Mouse (Mus musculus): ENCODE data around the gene Kctd21.

Gene Kctd21

DNA sequence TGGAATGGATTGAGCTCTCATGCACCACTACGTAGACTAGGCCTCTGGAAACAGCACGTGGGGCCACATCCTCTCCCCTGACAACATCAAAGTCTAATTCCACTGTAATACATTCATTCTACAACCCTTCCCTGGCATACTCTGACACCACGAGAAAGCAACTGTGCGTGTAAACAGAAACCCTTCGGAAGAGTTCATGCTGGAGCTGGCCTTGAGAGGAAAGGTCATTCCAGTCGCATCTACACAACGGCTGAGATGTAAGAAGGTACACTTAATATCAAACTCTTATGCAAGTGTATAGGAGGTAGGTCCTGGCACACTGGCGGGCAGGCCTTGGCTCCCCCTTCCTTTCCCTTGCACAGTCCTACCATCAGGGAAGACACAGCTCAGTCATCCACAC lies 7.8 kb upstream of the Kctd21 start:
- no peak for DNase-seq

GRCm38 (mm10) chr7:97325156-97325985 lies 6.8 kb upstream of the Kctd21 start:
- DNase-seq: no peak

GRCm38 (mm10) chr7:97327376-97327775 lies 4.8 kb upstream of the Kctd21 start:
- no peak for DNase-seq

- no peak for DNase-seq
Observed at GRCm38 (mm10) chr7:97328891-97329588, 3.1 kb upstream of the Kctd21 start.

DNA sequence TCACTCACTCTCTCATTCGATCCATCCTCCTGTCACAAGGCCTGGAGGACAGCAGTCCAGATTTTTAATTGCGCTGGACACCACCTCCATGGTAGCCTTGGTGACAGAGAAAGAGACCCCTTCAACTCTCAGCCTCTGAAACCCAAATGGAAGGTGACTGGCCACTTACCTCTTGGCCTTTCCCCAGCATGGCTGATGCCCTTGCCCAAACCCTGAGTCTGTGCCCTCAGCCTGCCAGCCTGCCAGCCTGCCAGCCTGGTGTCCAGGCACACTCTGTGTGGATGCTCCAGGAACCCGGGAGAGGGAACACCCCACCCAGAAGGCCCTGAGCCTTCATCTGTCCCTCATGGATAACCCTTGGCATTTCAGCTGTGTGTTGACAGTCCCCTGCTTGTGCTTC lies 2.5 kb upstream of the Kctd21 start:
- DNase-seq: no peak

DNA sequence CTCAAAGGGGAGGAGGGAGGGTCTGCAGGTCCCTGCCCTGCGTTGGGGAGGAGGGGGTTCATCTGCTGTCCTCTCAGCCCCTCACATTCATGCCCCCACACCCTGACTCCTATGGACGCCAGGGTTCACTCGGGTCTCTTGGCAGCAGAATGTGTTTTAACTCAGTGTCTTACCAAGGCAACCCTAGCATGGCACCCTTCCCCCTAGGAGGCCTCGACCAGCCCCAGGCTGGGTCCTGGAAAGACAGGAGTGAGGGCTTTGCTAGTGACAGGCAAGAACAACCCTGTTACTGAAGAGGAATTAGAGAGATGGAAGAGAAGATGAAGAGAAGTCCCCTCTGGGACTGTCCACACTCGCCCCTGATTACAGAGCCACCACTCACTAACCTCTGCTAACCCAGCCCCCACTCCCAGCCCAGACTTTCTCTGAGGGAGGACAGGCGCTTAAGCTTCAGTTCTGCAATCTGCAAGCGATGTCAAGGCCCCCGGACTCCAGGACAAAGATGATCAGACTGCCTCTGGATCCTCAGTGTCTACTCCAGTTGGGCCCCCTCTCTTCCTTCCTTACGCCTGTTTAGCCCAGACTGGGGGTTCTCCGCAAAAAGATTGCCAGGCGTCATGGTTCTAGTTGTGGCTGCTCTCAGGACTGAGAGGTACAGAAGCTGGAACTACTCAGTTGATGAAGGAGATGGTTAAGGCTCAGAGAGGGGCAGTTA lies 1.0 kb upstream of the Kctd21 start:
- no peak for DNase-seq

DNA sequence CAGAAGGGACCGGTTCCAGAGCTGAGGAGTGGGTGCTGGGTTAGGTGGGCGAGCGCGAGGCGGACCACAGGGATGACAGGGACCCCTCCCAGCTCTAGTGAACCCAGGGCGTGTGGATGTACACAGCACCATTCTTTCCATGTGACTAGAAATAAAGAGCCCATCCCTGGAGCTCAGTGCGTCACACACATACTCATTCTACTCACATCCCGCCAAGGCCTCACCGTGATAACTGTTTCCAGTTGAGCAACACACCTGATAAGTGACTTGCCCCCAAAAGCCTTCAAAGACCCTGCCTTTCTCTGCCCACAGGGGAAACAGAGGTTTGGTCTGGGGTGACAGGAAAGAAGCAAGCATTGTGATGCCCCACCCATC lies 527 bp downstream of the Kctd21 start:
- no peak for DNase-seq

GRCm38 (mm10) chr7:97333113-97333898 lies 1.2 kb downstream of the Kctd21 start:
- no peak for DNase-seq

DNA sequence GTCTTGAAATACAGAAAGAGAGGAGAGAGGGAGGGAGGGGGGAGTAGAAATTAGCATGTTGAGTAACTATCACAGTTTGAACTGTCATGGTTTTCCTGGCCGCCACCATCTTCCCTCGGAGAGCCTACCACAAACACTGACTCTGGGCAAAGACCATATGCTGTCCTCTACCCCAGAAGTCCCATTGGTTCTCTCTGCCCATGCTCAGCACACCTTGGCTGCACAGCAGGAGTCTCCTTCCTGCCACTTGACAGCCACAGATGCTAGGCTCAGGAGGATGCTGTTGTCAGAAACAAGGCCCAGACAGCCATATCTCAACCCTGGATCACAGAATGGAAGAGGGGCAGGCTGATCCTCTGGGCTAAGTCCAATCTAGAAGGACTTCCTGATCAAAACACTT lies 2.3 kb downstream of the Kctd21 start:
- DNase-seq: no peak

DNA sequence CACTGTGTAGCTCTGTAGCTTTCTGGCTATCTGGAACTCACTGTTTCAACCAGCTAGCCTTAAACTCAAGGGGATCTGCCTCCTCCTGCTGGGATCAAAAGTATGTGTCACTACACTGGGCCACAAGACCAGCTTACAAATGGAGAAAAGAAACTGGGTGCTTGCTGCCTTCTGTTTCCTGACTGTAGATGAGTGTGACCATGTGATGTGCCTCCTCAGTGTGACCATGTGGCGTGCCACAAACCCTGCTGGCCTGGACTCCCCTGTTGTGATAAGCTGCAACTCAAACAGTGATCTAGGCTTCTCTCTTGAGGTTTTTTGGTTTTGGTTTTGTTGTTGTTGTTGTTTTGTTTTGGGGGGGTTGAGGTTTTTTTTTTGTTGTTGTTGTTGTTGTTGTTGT lies 4.6 kb downstream of the Kctd21 start:
- no peak for DNase-seq

DNA sequence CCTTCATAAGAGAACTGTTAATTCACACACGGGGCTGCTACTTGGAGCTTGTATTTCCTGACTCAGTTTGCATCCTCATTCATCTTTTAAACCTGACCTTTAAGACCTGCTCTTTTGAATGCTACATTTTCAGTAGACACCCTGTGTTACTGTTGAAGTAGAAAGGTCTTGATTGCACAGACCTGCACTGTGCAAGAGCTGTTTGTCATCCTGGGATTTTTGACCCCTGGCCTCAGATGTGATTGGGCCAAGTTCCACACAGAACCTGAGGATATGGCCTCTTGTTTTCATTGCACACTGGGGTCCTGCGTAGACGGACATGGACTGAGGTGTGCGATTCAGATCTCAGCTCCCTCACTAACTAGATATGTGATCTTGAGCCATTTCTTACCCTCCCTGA lies 6.5 kb downstream of the Kctd21 start:
- no peak for DNase-seq

DNA sequence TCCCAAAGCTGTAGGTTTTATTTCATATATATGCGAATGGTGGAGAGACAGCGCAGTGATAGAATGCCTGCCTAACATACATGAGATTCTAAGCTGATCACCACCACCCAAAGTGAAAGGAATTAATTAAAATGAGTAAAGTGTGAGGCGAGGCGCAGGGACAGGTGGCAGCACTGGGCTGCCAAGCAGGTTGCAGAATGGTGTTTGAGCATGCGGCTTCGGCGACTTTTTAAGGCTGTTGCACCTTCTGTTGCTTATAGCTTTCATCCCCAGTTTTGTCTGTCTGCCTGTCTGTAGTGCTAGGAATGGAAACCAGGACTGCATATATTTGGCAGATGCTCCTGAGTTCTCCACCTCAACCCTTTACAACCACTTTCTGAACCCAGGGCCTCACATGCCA lies 7.5 kb downstream of the Kctd21 start:
- DNase-seq: no peak

GRCm38 (mm10) chr7:97340907-97341849 lies 9.1 kb downstream of the Kctd21 start:
- no peak for DNase-seq

DNA sequence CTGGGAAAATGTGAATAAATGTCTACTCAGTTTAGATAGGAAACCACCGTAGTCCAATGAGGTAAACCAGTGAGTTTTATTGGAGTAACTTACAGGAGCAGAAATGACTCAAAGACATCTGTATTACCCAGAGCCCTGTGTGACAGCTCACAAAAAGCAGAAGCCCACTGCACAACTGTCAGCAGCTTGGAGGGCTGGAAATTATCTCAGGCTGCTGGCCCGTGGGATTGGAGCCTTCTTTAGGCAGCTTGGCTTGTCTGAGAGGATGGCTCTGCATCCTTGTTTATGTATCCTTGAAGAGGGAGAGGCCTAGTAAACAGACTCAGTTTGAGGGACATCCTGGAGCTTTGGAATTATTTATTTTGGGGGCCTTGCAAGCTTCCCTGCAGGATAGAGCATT lies 10.8 kb downstream of the Kctd21 start:
- no peak for DNase-seq

GRCm38 (mm10) chr7:97344655-97345054 lies 12.5 kb downstream of the Kctd21 start:
- DNase-seq: no peak

DNA sequence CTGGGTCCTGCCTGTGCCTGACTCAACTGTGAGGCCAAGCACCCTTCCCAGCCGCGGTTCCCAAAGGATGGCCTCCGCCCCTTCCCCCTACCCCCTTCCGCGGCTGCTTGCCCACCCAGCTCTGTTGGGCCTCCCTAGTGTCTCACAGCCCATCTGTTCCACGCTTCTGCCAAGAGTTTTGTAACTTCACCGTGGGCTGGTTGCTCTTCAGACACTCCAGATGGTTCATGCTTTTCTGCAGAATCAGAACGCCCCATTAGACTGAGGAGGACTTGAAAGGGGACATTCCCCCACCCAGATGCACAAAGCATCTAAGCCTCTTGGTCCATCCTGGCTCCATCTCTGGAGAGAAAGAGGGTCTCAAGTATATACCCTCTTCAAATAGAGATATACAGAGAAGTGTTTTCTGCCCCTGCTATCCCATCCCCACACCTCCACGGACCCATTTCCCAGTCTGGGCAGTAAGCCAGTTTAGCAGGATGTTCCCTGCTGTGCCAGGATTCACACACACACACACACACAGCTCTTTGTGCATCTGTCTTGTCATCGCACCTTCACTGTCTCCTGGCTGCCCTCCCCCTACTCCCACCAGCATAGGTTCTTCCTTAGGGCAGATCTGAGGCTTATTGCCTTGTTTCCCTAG lies 13.2 kb downstream of the Kctd21 start:
- DNase-seq: no peak

DNA sequence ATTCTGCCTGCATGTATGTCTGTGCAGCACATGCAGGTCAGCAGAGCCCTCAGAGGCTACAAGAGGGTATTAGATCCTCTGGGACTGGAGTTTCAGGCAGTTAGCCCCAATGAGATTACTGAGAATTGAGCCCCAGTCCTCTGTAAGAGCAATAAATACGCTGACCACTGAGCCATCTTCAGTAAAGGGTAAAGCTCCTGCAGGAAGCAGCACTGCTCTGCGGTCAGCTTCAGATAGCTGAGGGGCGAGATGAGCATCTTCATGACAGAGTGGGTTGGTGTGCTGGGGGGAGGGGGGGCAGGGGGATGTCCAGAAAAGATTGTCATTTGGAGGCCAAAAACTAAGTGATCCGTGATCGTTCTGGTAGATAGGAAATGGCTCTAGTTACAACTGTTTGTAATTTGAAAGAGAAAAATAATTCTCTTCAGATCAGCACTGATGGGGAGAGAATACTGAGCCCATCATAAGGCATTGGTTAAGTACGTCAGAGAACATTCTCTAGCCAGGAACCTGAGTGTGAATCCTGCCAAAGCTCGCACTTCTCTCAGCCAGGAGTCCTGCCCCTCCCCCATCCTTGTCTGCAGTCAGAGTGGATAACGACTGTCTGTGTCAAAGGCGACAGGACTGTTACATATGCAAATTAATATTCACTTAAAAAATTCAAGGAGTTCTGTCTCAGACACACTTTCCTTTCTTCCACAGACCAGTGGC lies 14.1 kb downstream of the Kctd21 start:
- no peak for DNase-seq

DNA sequence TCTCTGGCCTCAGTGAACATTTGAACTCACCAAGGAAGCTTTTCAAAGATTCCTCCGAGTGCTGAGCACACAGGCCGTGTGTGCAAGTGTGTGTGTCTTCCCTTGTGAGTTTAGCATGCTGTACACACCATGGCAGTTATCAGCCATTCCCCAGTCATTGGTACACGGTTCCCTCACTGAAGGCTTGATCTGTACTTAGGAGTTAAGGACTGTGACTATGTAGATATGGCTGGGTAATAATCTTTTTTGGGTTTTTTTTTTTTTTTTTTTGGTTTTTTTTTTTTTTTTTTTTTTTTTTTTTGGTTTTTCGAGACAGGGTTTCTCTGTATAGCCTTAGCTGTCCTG lies 14.7 kb downstream of the Kctd21 start:
- no peak for DNase-seq

GRCm38 (mm10) chr7:97347464-97347863 lies 15.3 kb downstream of the Kctd21 start:
- no peak for DNase-seq

DNA sequence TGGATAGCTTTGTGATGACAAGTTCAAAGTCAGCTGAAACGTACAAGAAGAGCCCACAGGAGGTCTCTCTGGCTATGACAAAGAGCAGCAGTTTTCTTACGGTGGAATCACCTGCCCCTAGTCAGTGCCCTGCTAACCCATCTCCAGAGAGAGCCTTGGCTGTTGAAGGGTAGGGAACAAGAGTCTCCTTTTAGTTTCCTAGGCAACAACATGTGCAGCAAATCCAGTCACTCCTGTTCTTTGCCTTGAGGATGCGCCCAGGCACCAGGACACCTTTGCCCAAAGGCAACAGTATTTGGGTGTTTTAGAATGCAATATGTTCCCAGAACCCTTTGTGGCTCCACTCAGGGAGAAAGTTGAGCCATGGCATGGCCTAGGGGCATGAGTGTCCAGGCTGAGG lies 16.2 kb downstream of the Kctd21 start:
- no peak for DNase-seq

DNA sequence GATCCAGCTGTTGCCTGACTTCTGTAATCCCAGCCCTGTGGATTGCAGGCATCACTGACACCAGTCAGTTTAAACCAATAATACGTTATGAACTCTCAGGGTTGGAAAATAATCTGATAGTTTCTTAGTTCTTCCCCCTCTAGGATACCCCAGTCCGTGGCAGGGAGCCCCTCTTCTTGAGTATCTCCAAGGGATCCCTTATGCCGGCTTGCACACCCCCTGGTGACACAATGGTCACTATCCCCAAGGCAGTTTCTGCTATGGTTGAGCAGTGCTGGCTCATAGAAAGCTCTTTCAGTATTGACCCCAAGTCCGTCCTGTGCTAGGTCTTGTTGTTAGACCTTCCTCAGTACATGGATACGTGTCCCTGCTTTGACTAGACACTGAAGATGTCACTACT lies 16.7 kb downstream of the Kctd21 start:
- DNase-seq: no peak

Measured in thymus, postnatal 25 days (tissue).